Mouse (Mus musculus) ovary, adult 2 months (tissue): ENCODE measurements around the gene Tgfbr3l. TPM values are rescaled to one million over a fixed set of nuclear protein-coding genes. Genes with fewer than 3 reads are reported as not detected.

Source experiments
- polyA plus RNA-seq: library from polyadenylated mRNA; depleted of rRNA; stranded (reverse); fragments of >200 nt; gene quantifications from 2 replicates; pipeline ENCODE4 v1.2.3, GENCODE M21; 2012; rRNA removed

Tgfbr3l gene
- 241 and 288 TPM in 2 replicates for polyA plus RNA-seq

GRCm38 (mm10) chr8:4247951-4248540 is at the start of gene Tgfbr3l:
Tgfbr3l (plus strand) TSS chr8:4248214.

GRCm38 (mm10) chr8:4216791-4217621 is 31.0 kb upstream of the Tgfbr3l start, which contains the start of gene Prr36:
Prr36 (minus strand) TSS chr8:4217459.

GRCm38 (mm10) chr8:4226739-4227347 is 21.2 kb upstream of the Tgfbr3l start, which contains the start of gene Lrrc8e:
Lrrc8e (plus strand) TSS chr8:4226827.

GRCm38 (mm10) chr8:4238434-4239192 is 9.4 kb upstream of the Tgfbr3l start, which contains the start of the genes Map2k7 and Gm49320:
Map2k7 (plus strand) TSS chr8:4238740.
Gm49320 (plus strand) TSS chr8:4238865.

GRCm38 (mm10) chr8:4252934-4253841 is 5.2 kb downstream of the Tgfbr3l start, which contains the start of gene Snapc2:
Snapc2 (plus strand) TSS chr8:4253080.

GRCm38 (mm10) chr8:4259125-4259804 is 11.3 kb downstream of the Tgfbr3l start, which contains the start of gene Ctxn1:
Ctxn1 (minus strand) TSS chr8:4259274.

GRCm38 (mm10) chr8:4275275-4276110 is 27.5 kb downstream of the Tgfbr3l start, which contains the start of gene Timm44:
Timm44 (minus strand) TSS chr8:4275913.

Other genes with a start within 250 kb of the Tgfbr3l start
- gene Cd209f, start 142.4 kb upstream of the Tgfbr3l start, polyA plus RNA-seq = 3.4 and 5.3 TPM in 2 replicates
- 3.5 and 3.6 TPM in 2 replicates for gene Cd209g, start 114.1 kb upstream of the Tgfbr3l start, polyA plus RNA-seq
- gene Evi5l, start 81.6 kb upstream of the Tgfbr3l start, polyA plus RNA-seq = 21.5 and 22.7 TPM in 2 replicates
- 1.8 and 2.6 TPM in 2 replicates for gene Prr36, start 30.8 kb upstream of the Tgfbr3l start, polyA plus RNA-seq
- gene Lrrc8e, start 21.4 kb upstream of the Tgfbr3l start, polyA plus RNA-seq = 5.1 and 6.0 TPM in 2 replicates
- gene Map2k7, start 9.5 kb upstream of the Tgfbr3l start, polyA plus RNA-seq = 55.4 and 62.8 TPM in 2 replicates
- gene Gm49320, start 9.3 kb upstream of the Tgfbr3l start, polyA plus RNA-seq = 4.0 and 11.9 TPM in 2 replicates
- gene Snapc2, start 4.9 kb downstream of the Tgfbr3l start, polyA plus RNA-seq = 90.5 and 95.1 TPM in 2 replicates
- 202 and 269 TPM in 2 replicates for gene Ctxn1, start 11.1 kb downstream of the Tgfbr3l start, polyA plus RNA-seq
- gene Timm44, start 27.7 kb downstream of the Tgfbr3l start, polyA plus RNA-seq = 99.8 and 108 TPM in 2 replicates
- 2.5 and 2.8 TPM in 2 replicates for gene Ccl25, start 77.0 kb downstream of the Tgfbr3l start, polyA plus RNA-seq
- 42.1 and 52.6 TPM in 2 replicates for gene Elavl1, start 77.2 kb downstream of the Tgfbr3l start, polyA plus RNA-seq
- gene Cers4, start 244.8 kb downstream of the Tgfbr3l start, polyA plus RNA-seq = 30.0 and 44.5 TPM in 2 replicates